Mouse (Mus musculus): ENCODE results near the gene Lurap1.

DNA sequence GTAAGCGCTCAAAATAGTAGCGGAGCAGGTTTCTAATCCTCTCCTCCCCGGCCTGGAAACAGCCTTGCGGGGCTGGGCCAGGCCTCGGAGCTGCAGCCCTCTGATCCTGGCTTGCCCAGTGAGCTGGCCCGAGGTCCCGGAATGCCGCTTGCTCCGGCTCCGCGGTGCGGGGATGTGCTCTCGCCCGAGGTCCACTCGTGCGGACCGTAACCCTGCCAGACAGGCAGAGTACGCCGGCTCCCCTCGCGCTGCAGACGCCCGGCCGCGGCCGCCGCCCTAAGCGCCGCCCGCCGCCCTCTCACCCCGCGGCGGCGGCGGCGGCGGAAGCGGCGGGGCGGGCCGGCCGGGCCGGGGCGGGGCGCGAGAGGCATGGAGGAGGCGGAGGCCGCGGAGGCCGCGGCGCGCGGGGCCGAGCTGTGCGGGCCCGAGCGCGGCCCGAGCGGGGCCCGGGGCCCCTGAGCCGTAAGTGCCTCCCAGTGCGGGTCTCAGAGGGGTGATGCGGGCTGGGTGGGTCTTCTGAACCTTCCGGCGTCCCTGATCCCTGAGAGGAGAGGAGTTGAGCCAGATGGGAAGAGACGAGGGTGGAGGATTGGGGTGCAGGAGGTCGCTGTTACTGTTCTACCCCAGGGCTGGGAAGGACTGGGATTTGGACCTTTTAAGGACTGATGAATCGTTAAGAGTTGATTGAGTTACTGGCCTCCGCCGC, 829 bp downstream of the Lurap1 start:
- TF ChIP-seq CTCF (conservative IDR thresholded peaks at IDR 0.05; ENCODE audit: low read length) = no peak
- no peak for TF ChIP-seq POU5F1 (IDR thresholded peaks at IDR 0.05; ENCODE audit: borderline replicate concordance, low read length)
- no peak for TF ChIP-seq NANOG (IDR thresholded peaks at IDR 0.05; ENCODE audit: borderline replicate concordance, low read length)
